Mouse (Mus musculus) CH12.LX (cell line): ENCODE data around the gene Bend4. TPM values are rescaled to one million over a fixed set of nuclear protein-coding genes. Genes with fewer than 3 reads are reported as not detected.

Experiments
- DNase-seq: peaks from one replicate; pipeline ENCODE4 v3.0.0-alpha.2; 2013; ENCODE audit errors: extremely low read depth
- H3K27ac ChIP-seq: 2 replicates; pipeline ENCODE4 v1.5.1; 2012; ENCODE audit warnings: low read depth, mild to moderate bottlenecking, control low read depth, moderate library complexity; ENCODE audit not compliant: insufficient read depth
- H3K27me3 ChIP-seq: replicated peaks from 2 replicates; pipeline ENCODE3; 2012; ENCODE audit warnings: inconsistent platforms
- H3K36me3 ChIP-seq, 2 experiments: replicated peaks in 1 of 2; 2 replicates each; pipeline versions ENCODE3 to v1.6.1; 2012; ENCODE audit warnings: inconsistent platforms in 1 of 2, low read length in 1 of 2, mild to moderate bottlenecking in 1 of 2, mixed read lengths in 1 of 2, moderate library complexity in 1 of 2; ENCODE audit not compliant: control insufficient read depth in 1 of 2, insufficient read depth in 1 of 2
- H3K4me1 ChIP-seq, 2 experiments: 2 replicates each; pipeline ENCODE4 v1.6.1; 2012; ENCODE audit warnings: inconsistent platforms in 1 of 2, moderate library complexity in 1 of 2; ENCODE audit not compliant: insufficient read depth in 2 of 2, control insufficient read depth in 1 of 2
- H3K4me2 ChIP-seq: 2 replicates; pipeline ENCODE4 v1.6.1; 2012; ENCODE audit warnings: low read depth, mild to moderate bottlenecking, control low read depth; ENCODE audit not compliant: poor library complexity, insufficient read depth, severe bottlenecking
- H3K4me3 ChIP-seq, 3 experiments: fragments of 150-350 bp in 1 of 3; sonication (generic) in 1 of 3; replicated peaks in 1 of 3; 2 replicates each; pipeline versions ENCODE3 to v1.5.1; 2011 to 2012; ENCODE audit warnings: low read depth in 2 of 3, low read length in 2 of 3, mild to moderate bottlenecking in 2 of 3, moderate library complexity in 2 of 3, control low read depth in 1 of 3, improper control_type of control experiment in 1 of 3, inconsistent platforms in 1 of 3, mixed read lengths in 1 of 3; ENCODE audit not compliant: poor library complexity in 1 of 3
- H3K79me2 ChIP-seq: replicated peaks from 2 replicates; pipeline ENCODE4 v1.6.1; 2012; ENCODE audit warnings: mild to moderate bottlenecking, moderate library complexity; ENCODE audit not compliant: control insufficient read depth, poor library complexity, insufficient read depth, severe bottlenecking; ENCODE audit errors: extremely low read depth
- H3K9ac ChIP-seq: 2 replicates; pipeline ENCODE4 v1.6.1; 2012; ENCODE audit warnings: low read depth, mild to moderate bottlenecking, control low read depth, moderate library complexity; ENCODE audit not compliant: insufficient read depth
- H3K9me3 ChIP-seq: replicated peaks from 2 replicates; pipeline ENCODE3; 2012; ENCODE audit warnings: low read length, inconsistent platforms, mixed read lengths
- BHLHE40 ChIP-seq: IDR thresholded peaks from 2 replicates; pipeline ENCODE4 v1.6.1; 2011; ENCODE audit warnings: mild to moderate bottlenecking, low read depth, low read length, improper control_type of control experiment
- CHD1 ChIP-seq: IDR thresholded peaks from 2 replicates; pipeline ENCODE4 v1.6.1; 2012; ENCODE audit warnings: low read depth, low read length, improper control_type of control experiment, inconsistent platforms
- CTCF ChIP-seq, 2 experiments: IDR thresholded peaks in 1 of 2; conservative IDR thresholded peaks in 1 of 2; 2 replicates each; pipeline ENCODE4 v1.5.1; 2011 to 2012; ENCODE audit warnings: low read depth in 2 of 2, low read length in 2 of 2, improper control_type of control experiment in 1 of 2, inconsistent platforms in 1 of 2, mild to moderate bottlenecking in 1 of 2, moderate library complexity in 1 of 2
- ELF1 ChIP-seq: IDR thresholded peaks from 2 replicates; pipeline ENCODE4 v1.6.1; 2014; ENCODE audit warnings: low read depth, mild to moderate bottlenecking, inconsistent platforms, low read length, improper control_type of control experiment
- EP300 ChIP-seq: IDR thresholded peaks from 2 replicates; pipeline ENCODE4 v1.6.1; 2011; ENCODE audit warnings: low read length, improper control_type of control experiment
- ETS1 ChIP-seq: conservative IDR thresholded peaks from 2 replicates; pipeline ENCODE4 v1.6.1; 2012; ENCODE audit warnings: low read depth, mild to moderate bottlenecking, inconsistent platforms, low read length, improper control_type of control experiment, moderate library complexity
- HCFC1 ChIP-seq: IDR thresholded peaks from 2 replicates; pipeline ENCODE4 v1.6.1; 2012; ENCODE audit warnings: low read depth, mild to moderate bottlenecking, inconsistent platforms, low read length, improper control_type of control experiment
- MAFK ChIP-seq: IDR thresholded peaks from 2 replicates; pipeline ENCODE4 v1.6.1; 2011; ENCODE audit warnings: low read length, improper control_type of control experiment; ENCODE audit not compliant: insufficient replicate concordance
- MAZ ChIP-seq: IDR thresholded peaks from 2 replicates; pipeline ENCODE4 v1.6.1; 2012; ENCODE audit warnings: low read depth, mild to moderate bottlenecking, inconsistent platforms, low read length, improper control_type of control experiment, moderate library complexity
- MEF2A ChIP-seq: IDR thresholded peaks from 2 replicates; pipeline ENCODE4 v1.6.1; 2014; ENCODE audit warnings: low read depth, mild to moderate bottlenecking, inconsistent platforms, low read length, improper control_type of control experiment, borderline replicate concordance
- MYC ChIP-seq: IDR thresholded peaks from 2 replicates; pipeline ENCODE4 v1.6.1; 2011; ENCODE audit warnings: low read depth, mild to moderate bottlenecking, improper control_type of control experiment, low read length
- NELFE ChIP-seq: IDR thresholded peaks from 2 replicates; pipeline ENCODE4 v1.6.1; 2011; ENCODE audit warnings: low read depth, low read length, improper control_type of control experiment
- PAX5 ChIP-seq: IDR thresholded peaks from 2 replicates; pipeline ENCODE4 v1.6.1; 2012; ENCODE audit warnings: low read length, inconsistent platforms, mixed read lengths
- POLR2A ChIP-seq: IDR thresholded peaks from 2 replicates; pipeline ENCODE4 v1.6.1; 2011; ENCODE audit warnings: low read depth, mild to moderate bottlenecking, improper control_type of control experiment, low read length
- RAD21 ChIP-seq: IDR thresholded peaks from 2 replicates; pipeline ENCODE4 v1.6.1; 2011; ENCODE audit warnings: low read depth, mild to moderate bottlenecking, low read length, improper control_type of control experiment, moderate library complexity
- SIN3A ChIP-seq: IDR thresholded peaks from 2 replicates; pipeline ENCODE4 v1.6.1; 2012; ENCODE audit warnings: low read length, improper control_type of control experiment, inconsistent platforms
- TBP ChIP-seq: conservative IDR thresholded peaks from 2 replicates; pipeline ENCODE4 v1.6.1; 2011; ENCODE audit warnings: low read depth, low read length, improper control_type of control experiment
- TCF12 ChIP-seq: IDR thresholded peaks from 2 replicates; pipeline ENCODE4 v1.6.1; 2014; ENCODE audit warnings: low read depth, mild to moderate bottlenecking, inconsistent platforms, low read length, improper control_type of control experiment
- USF1 ChIP-seq: IDR thresholded peaks from 2 replicates; pipeline ENCODE4 v1.6.1; 2014; ENCODE audit warnings: low read depth, mild to moderate bottlenecking, inconsistent platforms, low read length, improper control_type of control experiment
- ZKSCAN1 ChIP-seq: IDR thresholded peaks from 2 replicates; pipeline ENCODE4 v1.6.1; 2012; ENCODE audit warnings: low read depth, inconsistent platforms, low read length, improper control_type of control experiment, borderline replicate concordance
- ZNF384 ChIP-seq: IDR thresholded peaks from 2 replicates; pipeline ENCODE4 v1.6.1; 2012; ENCODE audit warnings: low read depth, low read length, improper control_type of control experiment, inconsistent platforms
- dilution Hi-C: fragments of 300-500 bp; cut with MboI; formaldehyde crosslinking; loops from 2 replicates; pipeline ENCODE4 v1.14.3; 2020; ENCODE audit warnings: low sequenced_read_pairs; ENCODE audit not compliant: extremely low pct_unique_long_range_greater_than_20kb, extremely low pct_ligation_motif_present
- in situ Hi-C: fragments of 300-500 bp; cut with MboI; formaldehyde crosslinking; loops from 3 replicates; pipeline ENCODE4 v1.14.3; 2019; ENCODE audit warnings: low sequenced_read_pairs, low pct_ligation_motif_present, low pct_unique_long_range_greater_than_20kb, mixed read lengths
- polyA plus RNA-seq: library from polyadenylated mRNA; unstranded; fragments of >175 nt; gene quantifications from 2 replicates; pipeline ENCODE4 v1.2.1, GENCODE M21; 2012; ENCODE audit warnings: low read depth; ENCODE audit not compliant: insufficient read length
- total RNA-seq, 2 experiments: library from RNA; depleted of rRNA; stranded (reverse); fragments of 300-350 nt in 1 of 2; fragments of >200 nt in 1 of 2; gene quantifications; 2 replicates each; pipeline ENCODE4 v1.2.3; 2012 to 2014

Gene Bend4
- total and polyA plus RNA-seq, 3 experiments: 0.06 TPM; not detected in 2

DNA sequence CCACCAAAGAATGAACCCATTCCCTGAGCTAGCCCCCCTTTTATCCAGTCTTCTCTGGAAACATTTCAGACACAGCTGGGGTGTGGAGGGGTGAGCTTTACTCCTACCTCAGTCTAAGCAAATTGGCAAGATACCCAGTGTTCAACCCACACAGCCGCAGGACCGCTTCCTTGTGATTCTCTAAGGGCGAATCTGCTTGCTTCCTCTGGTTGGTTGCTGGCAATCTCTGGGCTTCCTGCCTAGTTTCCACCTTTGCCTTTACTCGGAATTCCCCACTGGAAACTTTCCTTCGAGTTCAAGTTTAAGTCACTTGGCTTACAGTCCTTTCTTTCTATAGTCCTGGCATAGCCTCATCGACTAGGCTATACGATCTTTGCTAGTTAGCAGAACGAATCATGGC lies 12.5 kb upstream of the Bend4 start:
- peaks cover 16 to 28% of the 10 kb centered on the region in 2 experiments for H3K4me1 ChIP-seq

GRCm38 (mm10) chr5:67437403-67437802 lies 9.3 kb upstream of the Bend4 start:
- Histone ChIP-seq H3K4me1 (peaks cover 4 to 8% of the 10 kb centered on the region in 2 experiments), H3K4me2 (no peak overlapping the region), H3K9me3 (no peaks in the 10 kb centered on the region), H3K9ac (no peak overlapping the region), H3K4me3 (no peak overlapping the region), H3K27ac (no peak overlapping the region), H3K36me3 (no peaks in the 10 kb centered on the region), H3K27me3 (no peaks in the 10 kb centered on the region), H3K79me2 (no peaks in the 10 kb centered on the region)
- peak; percentile 13 for DNase-seq
- dilution Hi-C loops: no loop called here
- no peak for TF ChIP-seq ELF1
- peak; percentile 90 for TF ChIP-seq MAFK
- TF ChIP-seq MEF2A: no peak
- in situ Hi-C loops: no loop called here

More for the DNA sequence above, 12.5 kb upstream of the Bend4 start:
- no peak overlapping the region for H3K4me3 ChIP-seq
- H3K9me3 ChIP-seq: no peaks in the 10 kb centered on the region
- H3K27me3 ChIP-seq: no peaks in the 10 kb centered on the region
- no peaks in the 10 kb centered on the region for H3K36me3 ChIP-seq
- DNase-seq: no peak
- dilution Hi-C loops: no loop called here
- no peak overlapping the region for H3K27ac ChIP-seq
- no peaks in the 10 kb centered on the region for H3K79me2 ChIP-seq
- in situ Hi-C loops: no loop called here
- H3K4me2 ChIP-seq: no peak overlapping the region
- no peak overlapping the region for H3K9ac ChIP-seq
- no peak for TF ChIP-seq MEF2A

GRCm38 (mm10) chr5:67426478-67427442 lies 1.4 kb downstream of the Bend4 start:
- Histone ChIP-seq H3K9ac (no peak overlapping the region), H3K9me3 (peaks cover 14% of the 10 kb centered on the region), H3K27ac (no peak overlapping the region), H3K4me2 (no peak overlapping the region), H3K4me3 (no peak overlapping the region), H3K27me3 (no peaks in the 10 kb centered on the region), H3K4me1 (no peaks in the 10 kb centered on the region), H3K36me3 (no peaks in the 10 kb centered on the region), H3K79me2 (no peaks in the 10 kb centered on the region)
- dilution Hi-C loops (no loop called here), in situ Hi-C loops (no loop called here)
- TF ChIP-seq RAD21: no peak
- no peak for TF ChIP-seq BHLHE40
- TF ChIP-seq HCFC1: no peak
- no peak for TF ChIP-seq TBP
- TF ChIP-seq PAX5: no peak
- no peak for TF ChIP-seq ZKSCAN1
- TF ChIP-seq CHD1: no peak
- no peak for TF ChIP-seq MYC
- TF ChIP-seq ZNF384: no peak
- TF ChIP-seq ETS1: no peak
- TF ChIP-seq MAZ: no peak
- TF ChIP-seq SIN3A: no peak
- no peak for TF ChIP-seq POLR2A
- no peak for TF ChIP-seq EP300
- no peak for TF ChIP-seq USF1
- TF ChIP-seq TCF12: no peak
- TF ChIP-seq ELF1: no peak
- no peak for TF ChIP-seq NELFE
- no peak for TF ChIP-seq CTCF (conservative IDR thresholded peaks at IDR 0.05 in 1 of 2, IDR thresholded peaks at IDR 0.05 in 1 of 2; ENCODE audit: low read depth in 2 of 2, low read length in 2 of 2)
- TF ChIP-seq MAFK: no peak
- DNase-seq: no peak
